Mouse (Mus musculus) brain, embryonic 14.5 days (tissue): ENCODE data around the gene Col8a2.

ENCODE experiments used
- CTCF ChIP-seq: fragments of 200-500 bp; IDR thresholded peaks from 2 replicates; pipeline ENCODE4 v1.5.1; 2012; ENCODE audit warnings: inconsistent platforms, mild to moderate bottlenecking, moderate library complexity, borderline replicate concordance; ENCODE audit not compliant: insufficient read depth, insufficient read length; ENCODE audit errors: extremely low read depth
- POLR2A ChIP-seq: fragments of 200-500 bp; IDR thresholded peaks from 2 replicates; pipeline ENCODE4 v1.6.1; 2012; ENCODE audit warnings: mild to moderate bottlenecking, inconsistent platforms, borderline replicate concordance; ENCODE audit not compliant: poor library complexity, insufficient read depth, insufficient read length, severe bottlenecking; ENCODE audit errors: extremely low read depth

- TF ChIP-seq CTCF (no peak), POLR2A (no peak)
These were observed 23.8 kb downstream of the Col8a2 start for GRCm38 (mm10) chr4:126310344-126310743.
